Mouse (Mus musculus) spleen, adult 12 weeks (tissue): ENCODE measurements around the gene Sgo1.

Experiments
- DNase-seq: peaks from one replicate; pipeline ENCODE4 v3.0.0; 2022; ENCODE audit warnings: low spot score

Sgo1 gene

GRCm38 (mm10) chr17:53643360-53643759, 45.8 kb downstream of the Sgo1 start:
- no peak for DNase-seq

- no peak for DNase-seq
Observed at GRCm38 (mm10) chr17:53631344-53631743, 57.8 kb downstream of the Sgo1 start.

GRCm38 (mm10) chr17:53628131-53628530, 61.0 kb downstream of the Sgo1 start:
- DNase-seq = no peak

GRCm38 (mm10) chr17:53627497-53627896, 61.6 kb downstream of the Sgo1 start:
- no peak for DNase-seq

- DNase-seq = no peak
Observed at GRCm38 (mm10) chr17:53626160-53626559, 63.0 kb downstream of the Sgo1 start.
